Mouse (Mus musculus) heart, embryonic 13.5 days (tissue): Measurements from ENCODE around the gene Ky. TPM values are rescaled to one million over a fixed set of nuclear protein-coding genes. Genes with fewer than 3 reads are reported as not detected.

Experiments used
- ATAC-seq: fragments of 200-750 bp; cut with Nextera tagmentation; 2 replicates; pipeline ENCODE4 v1.8.0; 2017; ENCODE audit warnings: moderate TSS enrichment; ENCODE audit not compliant: insufficient number of reproducible peaks, low FRiP score, low TSS enrichment; ENCODE audit errors: extremely low read depth
- H3K27ac ChIP-seq: fragments of 300-500 bp; sonication (generic); replicated peaks from 2 replicates; pipeline ENCODE4 v1.5.1; 2015; ENCODE audit warnings: moderate library complexity, mild to moderate bottlenecking, inconsistent platforms
- H3K27me3 ChIP-seq: fragments of 300-500 bp; sonication (generic); replicated peaks from 2 replicates; pipeline ENCODE4 v1.6.1; 2015; ENCODE audit warnings: mild to moderate bottlenecking, inconsistent platforms
- H3K36me3 ChIP-seq: fragments of 300-500 bp; sonication (generic); 2 replicates; pipeline ENCODE4 v1.6.1; 2015; ENCODE audit warnings: mild to moderate bottlenecking, inconsistent platforms
- H3K4me1 ChIP-seq: fragments of 300-500 bp; sonication (generic); 2 replicates; pipeline ENCODE4 v1.6.1; 2015; ENCODE audit warnings: inconsistent platforms
- H3K4me2 ChIP-seq: fragments of 300-500 bp; sonication (generic); 2 replicates; pipeline ENCODE4 v1.6.1; 2015; ENCODE audit warnings: inconsistent platforms, mild to moderate bottlenecking, moderate library complexity
- H3K4me3 ChIP-seq: fragments of 300-500 bp; sonication (generic); 2 replicates; pipeline ENCODE4 v1.5.1; 2015; ENCODE audit warnings: moderate library complexity, mild to moderate bottlenecking, inconsistent platforms
- H3K9ac ChIP-seq: fragments of 300-500 bp; sonication (generic); 2 replicates; pipeline ENCODE4 v1.6.1; 2015; ENCODE audit warnings: inconsistent platforms, mild to moderate bottlenecking, moderate library complexity
- H3K9me3 ChIP-seq: fragments of 300-500 bp; sonication (generic); 2 replicates; pipeline ENCODE4 v1.6.1; 2016; ENCODE audit warnings: inconsistent platforms
- WGBS: fragments of 180-500 bp; shearing (Covaris S2); methylation state at CpG from one replicate; pipeline ENCODE4 v1.1.7; 2015; ENCODE audit warnings: mixed read lengths; 5-methylcytosine and 5-hydroxymethylcytosine counted together
- polyA plus RNA-seq: library from polyadenylated mRNA; unstranded; fragments of >200 nt; fragmentation: Nextera tagmentation; extraction: Ambion mirVana; gene quantifications from 2 replicates; pipeline ENCODE4 v1.2.1, GENCODE M21; 2015

The Ky gene
- polyA plus RNA-seq, 1 experiment from 2014 or later: 2.0 TPM

GRCm38 (mm10) chr9:102494454-102494853, 11.1 kb upstream of the Ky start:
- WGBS: 67% methylated on average over 9 of the region's 9 CpGs
- peaks cover 16% of the 10 kb centered on the region for H3K27me3 ChIP-seq
- peaks cover 26% of the 10 kb centered on the region for H3K4me1 ChIP-seq
- no peak overlapping the region for H3K4me3 ChIP-seq
- no peak overlapping the region for H3K9ac ChIP-seq
- ATAC-seq: no peak
- no peak overlapping the region for H3K4me2 ChIP-seq
- H3K36me3 ChIP-seq: no peaks in the 10 kb centered on the region
- no peaks in the 10 kb centered on the region for H3K9me3 ChIP-seq
- no peak overlapping the region for H3K27ac ChIP-seq

- no peaks in the 10 kb centered on the region for H3K36me3 ChIP-seq
- H3K9ac ChIP-seq: no peak overlapping the region
- H3K4me3 ChIP-seq: no peak overlapping the region
- WGBS: 86% methylated on average over 4 of the region's 4 CpGs
- peaks cover 14% of the 10 kb centered on the region for H3K27me3 ChIP-seq
- H3K4me1 ChIP-seq: peaks cover 27% of the 10 kb centered on the region
- no peak for ATAC-seq
- no peak overlapping the region for H3K27ac ChIP-seq
- no peaks in the 10 kb centered on the region for H3K9me3 ChIP-seq
- no peak overlapping the region for H3K4me2 ChIP-seq
Measured at GRCm38 (mm10) chr9:102495266-102495665, 10.3 kb upstream of the Ky start.

DNA sequence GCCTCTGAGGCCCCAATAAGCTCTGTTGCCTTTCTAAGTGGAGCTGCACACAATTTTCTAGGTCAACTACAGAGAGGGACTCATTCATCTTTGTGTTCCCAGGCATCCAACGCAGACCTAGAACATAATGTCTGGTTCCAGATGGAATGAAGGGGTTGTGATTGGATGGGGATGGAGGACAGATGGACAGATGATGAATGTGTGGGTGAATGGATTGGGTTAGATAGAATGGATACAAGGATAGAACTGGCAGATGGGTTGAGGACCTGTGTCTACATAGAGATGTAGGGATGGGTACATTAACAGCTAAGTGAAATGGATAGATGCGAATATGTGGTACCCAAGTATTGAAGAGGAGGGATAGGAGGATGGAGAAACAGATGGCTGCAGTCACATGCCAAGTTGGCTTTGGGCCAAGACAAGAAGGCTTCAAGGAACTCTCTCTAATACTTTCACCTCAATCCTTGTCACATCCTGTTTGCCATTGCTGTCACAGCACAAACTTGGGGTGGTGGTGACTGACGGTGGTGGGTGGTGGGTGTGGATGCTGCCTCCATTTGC, 9.0 kb upstream of the Ky start:
- no peak overlapping the region for H3K27ac ChIP-seq
- ATAC-seq: no peak
- no peak overlapping the region for H3K4me3 ChIP-seq
- H3K4me2 ChIP-seq: no peak overlapping the region
- WGBS: 59% methylated on average over 3 of the region's 3 CpGs
- no peak overlapping the region for H3K9ac ChIP-seq
- H3K9me3 ChIP-seq: no peaks in the 10 kb centered on the region
- peaks cover 10% of the 10 kb centered on the region for H3K27me3 ChIP-seq
- H3K4me1 ChIP-seq: peaks cover 32% of the 10 kb centered on the region
- H3K36me3 ChIP-seq: no peaks in the 10 kb centered on the region

DNA sequence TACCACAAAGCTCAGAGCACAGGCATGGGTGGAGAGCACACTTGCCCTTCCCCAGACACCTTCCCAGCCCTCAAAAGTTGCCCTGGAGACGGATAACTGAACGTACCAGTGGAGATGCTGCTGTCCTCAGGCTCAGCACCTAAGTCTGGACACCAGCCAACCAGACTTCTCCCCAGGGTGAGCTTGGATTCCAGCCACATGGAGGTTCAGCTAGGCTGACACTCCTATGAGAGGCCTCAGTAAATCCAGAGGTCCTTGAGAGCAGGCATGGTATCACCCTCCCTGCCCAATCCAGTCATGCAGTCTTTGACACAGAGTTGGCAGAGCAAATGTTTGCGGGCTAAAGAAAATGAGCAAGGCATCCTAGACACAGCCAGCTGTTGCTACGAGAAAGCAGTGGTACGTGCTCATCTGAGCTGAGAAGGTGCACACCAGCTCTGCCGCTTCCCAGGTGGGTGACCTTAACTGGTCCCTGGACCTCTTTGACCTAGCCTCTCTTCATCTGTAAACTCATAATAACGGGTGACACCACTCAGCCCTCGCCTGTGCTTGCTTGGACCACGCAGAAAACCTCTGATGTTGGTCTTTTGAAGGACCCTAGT, 8.4 kb upstream of the Ky start:
- no peak overlapping the region for H3K4me2 ChIP-seq
- H3K27ac ChIP-seq: peak overlapping the region; percentile 81
- peaks cover 32% of the 10 kb centered on the region for H3K4me1 ChIP-seq
- H3K9me3 ChIP-seq: no peaks in the 10 kb centered on the region
- no peak overlapping the region for H3K9ac ChIP-seq
- H3K4me3 ChIP-seq: no peak overlapping the region
- WGBS: 70% methylated on average over 9 of the region's 9 CpGs
- ATAC-seq: no peak
- peaks cover 4% of the 10 kb centered on the region for H3K27me3 ChIP-seq
- H3K36me3 ChIP-seq: no peaks in the 10 kb centered on the region

GRCm38 (mm10) chr9:102497833-102498430, 7.6 kb upstream of the Ky start:
- Histone ChIP-seq H3K4me1 (peaks cover 32% of the 10 kb centered on the region), H3K27me3 (peaks cover 2% of the 10 kb centered on the region; the same call in 1 of the 2 replicates), H3K9me3 (no peaks in the 10 kb centered on the region), H3K9ac (no peak overlapping the region), H3K4me3 (no peak overlapping the region), H3K27ac (peak overlapping the region; percentile 81), H3K4me2 (no peak overlapping the region), H3K36me3 (no peaks in the 10 kb centered on the region)
- peak; percentile 67; the same call in 1 of the 2 replicates for ATAC-seq
- WGBS: 49% methylated on average over 9 of the region's 9 CpGs

GRCm38 (mm10) chr9:102498701-102499100, 6.8 kb upstream of the Ky start:
- peaks cover 9% of the 10 kb centered on the region for H3K27me3 ChIP-seq
- ATAC-seq: no peak
- peaks cover 32% of the 10 kb centered on the region for H3K4me1 ChIP-seq
- no peak overlapping the region for H3K27ac ChIP-seq
- no peaks in the 10 kb centered on the region for H3K9me3 ChIP-seq
- 84% methylated on average over 6 of the region's 6 CpGs for WGBS
- H3K4me2 ChIP-seq: no peak overlapping the region
- no peaks in the 10 kb centered on the region for H3K36me3 ChIP-seq
- H3K4me3 ChIP-seq: no peak overlapping the region
- no peak overlapping the region for H3K9ac ChIP-seq

- Histone ChIP-seq H3K4me1 (peaks cover 33% of the 10 kb centered on the region), H3K27ac (no peak overlapping the region), H3K4me3 (no peak overlapping the region), H3K36me3 (no peaks in the 10 kb centered on the region), H3K9me3 (no peaks in the 10 kb centered on the region), H3K27me3 (peaks cover 14% of the 10 kb centered on the region), H3K9ac (no peak overlapping the region), H3K4me2 (no peak overlapping the region)
- WGBS: 76% methylated on average over 4 of the region's 4 CpGs
- ATAC-seq: no peak
Measured at GRCm38 (mm10) chr9:102499266-102499665, 6.3 kb upstream of the Ky start.

- H3K4me3 ChIP-seq: no peak overlapping the region
- H3K27ac ChIP-seq: no peak overlapping the region
- no peaks in the 10 kb centered on the region for H3K36me3 ChIP-seq
- H3K9me3 ChIP-seq: no peaks in the 10 kb centered on the region
- no peak overlapping the region for H3K9ac ChIP-seq
- ATAC-seq: no peak
- H3K27me3 ChIP-seq: peaks cover 19% of the 10 kb centered on the region; the same call in 1 of the 2 replicates
- H3K4me2 ChIP-seq: no peak overlapping the region
- peaks cover 38% of the 10 kb centered on the region for H3K4me1 ChIP-seq
Measured at GRCm38 (mm10) chr9:102499746-102500145, 5.8 kb upstream of the Ky start.

GRCm38 (mm10) chr9:102501113-102501512, 4.4 kb upstream of the Ky start:
- Histone ChIP-seq H3K27me3 (peaks cover 31% of the 10 kb centered on the region), H3K9ac (no peak overlapping the region), H3K4me1 (peaks cover 50% of the 10 kb centered on the region), H3K27ac (no peak overlapping the region), H3K9me3 (no peaks in the 10 kb centered on the region), H3K4me2 (no peak overlapping the region), H3K4me3 (no peak overlapping the region), H3K36me3 (no peaks in the 10 kb centered on the region)
- no peak for ATAC-seq
- WGBS: 36% methylated on average over 4 of the region's 4 CpGs

DNA sequence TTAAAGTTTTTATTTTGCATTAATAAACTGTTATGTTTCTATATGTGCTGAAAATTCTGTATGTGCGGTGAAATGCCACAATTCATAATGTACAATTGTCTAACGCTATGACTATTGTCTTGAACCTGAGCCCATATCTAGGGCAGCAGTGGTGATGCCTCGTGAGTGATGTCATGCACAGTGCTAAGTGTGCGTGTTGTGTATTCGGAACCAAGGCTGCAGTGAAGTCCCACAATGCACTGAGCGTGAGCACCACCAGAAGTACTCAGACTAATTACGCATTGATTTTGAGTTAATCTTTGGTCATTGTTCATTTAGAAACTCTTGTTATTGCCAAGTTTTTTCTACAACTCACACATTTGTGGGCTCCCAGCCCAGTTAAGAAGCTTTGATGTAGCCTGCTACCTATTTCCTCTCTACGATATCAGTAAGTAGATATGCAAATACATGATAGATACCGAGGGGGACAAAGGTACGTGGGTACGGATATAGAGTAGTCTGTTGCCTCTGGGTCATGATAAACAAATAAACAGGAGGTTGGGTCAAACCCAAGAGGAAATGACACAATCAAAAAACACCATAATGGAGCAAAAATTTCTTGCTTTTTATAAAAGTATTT, 3.4 kb upstream of the Ky start:
- Histone ChIP-seq H3K27me3 (peaks cover 41% of the 10 kb centered on the region), H3K27ac (no peak overlapping the region), H3K36me3 (no peaks in the 10 kb centered on the region), H3K4me3 (no peak overlapping the region), H3K4me1 (peaks cover 47% of the 10 kb centered on the region), H3K4me2 (no peak overlapping the region), H3K9me3 (no peaks in the 10 kb centered on the region), H3K9ac (no peak overlapping the region)
- no peak for ATAC-seq
- WGBS: 59% methylated on average over 11 of the region's 11 CpGs

DNA sequence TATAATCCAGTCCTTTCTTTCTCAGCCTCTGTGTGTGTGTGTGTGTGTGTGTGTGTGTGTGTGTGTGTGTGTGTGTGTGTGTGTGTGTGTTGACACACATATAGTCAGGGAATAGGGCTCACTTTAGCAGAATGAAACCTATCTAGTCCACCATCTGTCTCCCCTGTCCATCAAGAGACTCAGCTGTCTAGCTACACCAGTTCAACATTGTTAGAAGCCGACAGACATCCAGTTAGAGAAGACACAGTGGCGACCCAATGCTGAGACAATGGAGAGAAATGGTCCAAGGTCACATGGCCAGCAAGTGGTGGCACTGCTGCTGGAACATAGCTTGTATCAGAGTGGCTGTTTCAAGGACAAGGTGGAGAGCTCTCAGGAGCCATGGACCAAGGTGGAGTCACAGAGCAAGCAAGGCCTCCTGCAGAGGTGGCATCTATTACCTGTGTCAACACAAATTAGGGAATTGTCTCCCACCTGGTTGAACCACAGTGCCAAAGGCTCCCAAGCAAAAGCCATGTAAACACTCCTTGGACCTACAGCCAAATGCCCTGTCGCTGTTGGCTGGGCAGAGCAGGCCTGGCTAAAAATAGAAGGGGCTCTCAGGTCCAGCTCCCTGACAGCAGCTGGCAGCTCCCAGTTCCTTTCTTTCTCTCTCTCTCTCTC, 703 bp upstream of the Ky start:
- Histone ChIP-seq H3K27ac (peak overlapping the region; percentile 74), H3K27me3 (peaks cover 57% of the 10 kb centered on the region), H3K9ac (no peak overlapping the region), H3K4me1 (peaks cover 27% of the 10 kb centered on the region), H3K36me3 (no peaks in the 10 kb centered on the region), H3K4me3 (no peak overlapping the region; the same call in 1 of the 2 replicates), H3K4me2 (peak overlapping the region; percentile 86), H3K9me3 (no peaks in the 10 kb centered on the region)
- ATAC-seq: no peak
- WGBS: 32% methylated on average over 3 of the region's 3 CpGs
